In the genomic region with DNA sequence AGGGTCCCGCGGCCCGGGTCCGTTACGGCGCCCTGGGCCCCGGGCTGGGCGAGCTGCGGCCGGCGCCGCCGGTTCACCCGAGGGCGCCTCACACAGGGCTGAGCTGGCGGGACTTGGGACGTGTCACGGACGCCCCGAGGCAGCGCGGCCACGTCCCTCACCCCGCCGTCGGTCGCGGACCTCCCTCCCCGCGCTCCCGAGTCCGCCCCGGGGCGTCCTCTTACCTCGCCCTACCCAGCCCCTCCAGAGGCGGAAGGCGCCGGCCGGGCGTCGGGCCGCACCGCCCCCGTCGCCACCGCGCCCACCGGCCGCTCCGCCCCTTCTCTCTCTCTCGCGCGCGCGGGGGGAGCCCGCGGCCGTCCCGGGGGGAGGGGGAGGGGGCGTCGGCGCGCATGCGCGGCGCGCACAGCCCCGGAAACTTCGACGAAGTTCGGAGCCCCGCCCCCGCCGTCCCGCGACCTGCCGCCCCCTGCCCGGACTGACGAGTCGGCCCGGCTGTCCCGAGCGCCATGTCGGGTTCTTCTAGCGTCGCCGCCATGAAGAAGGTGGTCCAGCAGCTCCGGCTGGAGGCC, we compare ENCODE assay signal across 8 mouse cellular contexts. TPM values are rescaled to one million over a fixed set of nuclear protein-coding genes. Genes with fewer than 3 reads are reported as not detected.
DNase-seq lines count a peak whose midpoint lies in the region; ATAC-seq and TF ChIP-seq lines count a peak whose summit lies in the region.

A gene (minus strand): TSS at position 323 of the 572 bp plus-strand sequence.
A gene (plus strand): TSS at position 377 of the 572 bp plus-strand sequence.

- peaks cover 29% of the 10 kb centered on the region for H3K36me3 ChIP-seq in G1E (replicated peaks)
- peaks cover 5% of the 10 kb centered on the region for H3K36me3 ChIP-seq in forebrain, embryonic 16.5 days (ENCODE audit: control insufficient read depth, insufficient read depth)
- H3K36me3 ChIP-seq in lung, embryonic 15.5 days: peaks cover 12% of the 10 kb centered on the region

- peak within 1 kb of the TSS; percentile 48 for H3K27ac ChIP-seq in forebrain, embryonic 16.5 days (ENCODE audit: low read length)
- peak within 1 kb of the TSS; percentile 90 for H3K27ac ChIP-seq in layer of hippocampus, adult 2 months
- peak within 1 kb of the TSS; percentile 97 for H3K27ac ChIP-seq in lung, embryonic 15.5 days

- H3K27me3 ChIP-seq in G1E (ENCODE audit: insufficient read depth, low read length): no peaks in the 10 kb centered on the region
- no peaks in the 10 kb centered on the region for H3K27me3 ChIP-seq in forebrain, embryonic 16.5 days (replicated peaks; ENCODE audit: control insufficient read depth, insufficient read depth, low read length)
- no peaks in the 10 kb centered on the region for H3K27me3 ChIP-seq in lung, embryonic 15.5 days

- H3K4me2 ChIP-seq in forebrain, embryonic 16.5 days (ENCODE audit: low read length): peak within 1 kb of the TSS; percentile 73
- H3K4me2 ChIP-seq in lung, embryonic 15.5 days: peak within 1 kb of the TSS; percentile 70

- H3K4me3 ChIP-seq in G1E (ENCODE audit: low read depth, low read length): peak within 1 kb of the TSS; percentile 89
- H3K4me3 ChIP-seq in forebrain, embryonic 16.5 days (replicated peaks; ENCODE audit: low read length): peak within 1 kb of the TSS; percentile 83
- peak within 1 kb of the TSS; percentile 74 for H3K4me3 ChIP-seq in layer of hippocampus, adult 2 months
- H3K4me3 ChIP-seq in lung, embryonic 15.5 days: peak within 1 kb of the TSS; percentile 84

- peak; percentile 83 for DNase-seq in G1E (ENCODE audit: low spot score)
- peak; percentile 16 for DNase-seq in cerebellum, adult 11 months
- DNase-seq in heart, postnatal 36 days: peak; percentile 87 to 91
- DNase-seq in layer of hippocampus, adult 2 months (ENCODE audit: low spot score in 2 of 2): peak; percentile 50 to 66
- peak; percentile 88 for DNase-seq in testis, postnatal 14 days (ENCODE audit: low spot score)

- no peak for TF ChIP-seq CTCF in G1E (IDR thresholded peaks at IDR 0.05; ENCODE audit: low read depth, low read length)
- TF ChIP-seq CTCF in layer of hippocampus, adult 2 months (conservative IDR thresholded peaks at IDR 0.05): no peak

- peak within 1 kb of the TSS; percentile 78 for H3K9ac ChIP-seq in forebrain, embryonic 16.5 days (replicated peaks; ENCODE audit: low read depth, low read length)
- peak within 1 kb of the TSS; percentile 80 for H3K9ac ChIP-seq in lung, embryonic 15.5 days

- intact Hi-C loops in heart, postnatal 36 days (cut with DNase I): loop anchor here (2.0 to 5.0 kb wide), 4 partner anchors 21 to 313 kb away; a partner anchor contains a TSS

- no peaks in the 10 kb centered on the region for H3K9me3 ChIP-seq in G1E (replicated peaks)
- no peaks in the 10 kb centered on the region for H3K9me3 ChIP-seq in forebrain, embryonic 16.5 days (ENCODE audit: control insufficient read depth, low read length)
- no peaks in the 10 kb centered on the region for H3K9me3 ChIP-seq in lung, embryonic 15.5 days

- peaks cover 41% of the 10 kb centered on the region for H3K4me1 ChIP-seq in G1E (ENCODE audit: insufficient read depth, low read depth, low read length)
- peaks cover 18% of the 10 kb centered on the region for H3K4me1 ChIP-seq in forebrain, embryonic 16.5 days (replicated peaks; ENCODE audit: control insufficient read depth, insufficient read depth, low read length)
- H3K4me1 ChIP-seq in lung, embryonic 15.5 days: peaks cover 24% of the 10 kb centered on the region

- peak; percentile 71 for ATAC-seq in G1E (ENCODE audit: extremely low read depth, insufficient number of reproducible peaks, low FRiP score, poor library complexity, severe bottlenecking)
- ATAC-seq in forebrain, embryonic 16.5 days: peak; percentile 90
- peak; percentile 96 for ATAC-seq in lung, embryonic 15.5 days (ENCODE audit: borderline replicate concordance, extremely low read depth, low FRiP score, low TSS enrichment)
- peak; percentile 75 for ATAC-seq in neutrophil, adult 5-6 weeks (ENCODE audit: extremely low read depth, insufficient number of reproducible peaks, low FRiP score, poor library complexity, severe bottlenecking)

- WGBS in forebrain, embryonic 16.5 days: under 1% methylated on average over 52 of the region's 88 CpGs
- under 1% methylated on average over 66 of the region's 88 CpGs for WGBS in lung, embryonic 15.5 days

RNA-seq across cellular contexts. Expression of the first gene that starts in this region (rescaled TPM):
- total RNA-seq in G1E (2014; fragmentation: Nextera tagmentation) (14.9 and 19.7 TPM in 2 replicates), G1E (2017) (11.6 and 20.4 TPM in 2 replicates)
- 1.3 and 1.6 TPM in 2 replicates for polyA plus RNA-seq in G1E (2012)
- 4.0 and 7.4 TPM in 2 replicates for polyA plus RNA-seq in forebrain, embryonic 16.5 days (2015; fragmentation: Nextera tagmentation; extraction: Ambion mirVana)
- total RNA-seq in heart, postnatal 36 days (2021): 1 to 10 TPM; 2.1 to 2.3 TPM
- 1 to 10 TPM; 2.8 to 4.9 TPM for total RNA-seq in layer of hippocampus, adult 2 months (2021)
- polyA plus RNA-seq in lung, embryonic 15.5 days (2015; fragmentation: Nextera tagmentation; extraction: Ambion mirVana): 4.7 TPM in 2 replicates
- 34.6 and 35.1 TPM in 2 replicates for total RNA-seq in neutrophil, adult 5-6 weeks (2017)

RNA-seq across cellular contexts. Expression of the second gene that starts in this region (rescaled TPM):
- total RNA-seq in G1E (2014; fragmentation: Nextera tagmentation): 287 and 297 TPM in 2 replicates
- total RNA-seq in G1E (2017): 299 and 354 TPM in 2 replicates
- polyA plus RNA-seq in G1E (2012): 191 and 352 TPM in 2 replicates
- 318 and 371 TPM in 2 replicates for polyA plus RNA-seq in forebrain, embryonic 16.5 days (2015; fragmentation: Nextera tagmentation; extraction: Ambion mirVana)
- total RNA-seq in heart, postnatal 36 days (2021): 100 to 1,000 TPM; 246 to 247 TPM
- total RNA-seq in layer of hippocampus, adult 2 months (2021): 10 to 100 TPM; 44.5 to 46.2 TPM
- polyA plus RNA-seq in lung, embryonic 15.5 days (2015; fragmentation: Nextera tagmentation; extraction: Ambion mirVana): 888 and 929 TPM in 2 replicates
- 145 and 164 TPM in 2 replicates for total RNA-seq in neutrophil, adult 5-6 weeks (2017)

Comparison
In these comparisons a context has a peak if more than half of its experiments do, and no peak if none do; other contexts are left out.
1. Peak in every context shown above with its lines: DNase-seq, ATAC-seq, H3K4me3 ChIP-seq and H3K27ac ChIP-seq.
2. DNase-seq: peak in every context shown above with its lines; median percentile 89 in heart, postnatal 36 days; 88 in testis, postnatal 14 days; 83 in G1E; 58 in layer of hippocampus, adult 2 months; 16 in cerebellum, adult 11 months.